Mouse (Mus musculus) limb, embryonic 13.5 days (tissue): ENCODE data around the gene Tstd1. TPM values are rescaled to one million over a fixed set of nuclear protein-coding genes. Genes with fewer than 3 reads are reported as not detected.
A peak's percentile ranks its signal among the peaks of the same experiment; 100 is the strongest.

Source experiments
- ATAC-seq: fragments of 200-750 bp; cut with Nextera tagmentation; 2 replicates; pipeline ENCODE4 v1.8.0; 2017; ENCODE audit warnings: low read depth, moderate number of reproducible peaks, moderate TSS enrichment; ENCODE audit not compliant: low FRiP score
- H3K27ac ChIP-seq: fragments of 300-500 bp; sonication (generic); 2 replicates; pipeline ENCODE4 v1.5.1; 2015; ENCODE audit warnings: inconsistent platforms, mild to moderate bottlenecking, moderate library complexity
- H3K27me3 ChIP-seq: fragments of 300-500 bp; sonication (generic); 2 replicates; pipeline ENCODE4 v1.6.1; 2015; ENCODE audit warnings: mild to moderate bottlenecking, inconsistent platforms
- H3K36me3 ChIP-seq: fragments of 300-500 bp; sonication (generic); 2 replicates; pipeline ENCODE4 v1.6.1; 2015; ENCODE audit warnings: inconsistent platforms, mild to moderate bottlenecking, moderate library complexity
- H3K4me1 ChIP-seq: fragments of 300-500 bp; sonication (generic); 2 replicates; pipeline ENCODE4 v1.6.1; 2015; ENCODE audit warnings: inconsistent platforms
- H3K4me2 ChIP-seq: fragments of 300-500 bp; sonication (generic); replicated peaks from 2 replicates; pipeline ENCODE4 v1.6.1; 2015; ENCODE audit warnings: inconsistent platforms, mild to moderate bottlenecking, moderate library complexity
- H3K4me3 ChIP-seq: fragments of 300-500 bp; sonication (generic); 2 replicates; pipeline ENCODE4 v1.5.1; 2015; ENCODE audit warnings: moderate library complexity, mild to moderate bottlenecking, inconsistent platforms
- H3K9ac ChIP-seq: fragments of 300-500 bp; sonication (generic); 2 replicates; pipeline ENCODE4 v1.6.1; 2015; ENCODE audit warnings: mild to moderate bottlenecking, inconsistent platforms
- H3K9me3 ChIP-seq: fragments of 300-500 bp; sonication (generic); 2 replicates; pipeline ENCODE4 v1.6.1; 2016; ENCODE audit warnings: inconsistent platforms
- WGBS: fragments of 180-500 bp; shearing (Covaris S2); methylation state at CpG from one replicate; pipeline ENCODE4 v1.1.7; 2015; 5-methylcytosine and 5-hydroxymethylcytosine counted together
- polyA plus RNA-seq: library from polyadenylated mRNA; unstranded; fragments of >200 nt; fragmentation: Nextera tagmentation; extraction: Ambion mirVana; gene quantifications from 2 replicates; pipeline ENCODE4 v1.2.1, GENCODE M21; 2015

Tstd1 gene
- polyA plus RNA-seq, 1 experiment from 2014 or later, result 9.0 TPM

DNA sequence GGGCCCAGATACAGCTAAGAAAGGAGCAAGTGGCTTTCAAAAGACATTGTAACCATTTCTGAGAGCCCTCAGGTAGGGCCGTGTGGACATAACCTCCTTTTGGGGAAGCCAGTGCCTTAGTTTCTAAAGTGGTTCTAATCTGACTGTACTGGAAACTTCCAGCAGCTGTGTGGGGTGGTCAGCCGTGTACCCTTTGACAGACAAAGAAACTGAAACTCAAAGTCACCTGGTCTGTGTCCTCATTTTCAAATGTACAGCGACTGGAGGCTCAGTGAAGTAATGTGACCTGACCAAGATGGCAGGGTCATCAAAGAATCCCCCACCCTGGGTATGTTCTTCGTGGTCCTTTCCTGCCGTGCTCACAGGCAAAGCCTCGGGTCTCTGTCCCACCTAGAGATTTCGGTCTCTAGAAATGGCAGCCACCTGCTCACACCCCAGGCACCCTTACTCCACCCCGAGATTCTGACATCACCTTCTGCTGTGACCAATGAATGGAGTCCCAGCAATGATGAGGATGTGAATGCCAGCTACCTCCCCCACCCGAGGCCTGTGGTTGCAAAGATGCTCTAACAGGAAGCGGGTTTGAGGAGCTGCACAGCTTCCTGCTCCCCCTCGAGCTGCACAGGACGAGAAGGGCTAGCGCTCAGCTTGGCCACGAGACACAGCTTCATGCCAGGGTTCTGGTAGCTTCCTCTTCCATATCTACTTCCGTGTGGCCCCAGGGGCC, 30.1 kb upstream of the Tstd1 start, which contains the start of gene Arhgap30:
Gene Arhgap30, plus strand, starts transcription at position 579 of the 727 bp plus-strand sequence.
- ATAC-seq, result no peak
- Histone ChIP-seq H3K4me3 (no peak within 1 kb of the TSS), H3K9ac (no peak within 1 kb of the TSS), H3K27me3 (peaks cover 8% of the 10 kb centered on the region), H3K9me3 (no peaks in the 10 kb centered on the region), H3K36me3 (no peaks in the 10 kb centered on the region), H3K27ac (no peak within 1 kb of the TSS), H3K4me1 (peaks cover 12% of the 10 kb centered on the region), H3K4me2 (no peak within 1 kb of the TSS)
- WGBS, result 78% methylated on average over 15 of the region's 15 CpGs

DNA sequence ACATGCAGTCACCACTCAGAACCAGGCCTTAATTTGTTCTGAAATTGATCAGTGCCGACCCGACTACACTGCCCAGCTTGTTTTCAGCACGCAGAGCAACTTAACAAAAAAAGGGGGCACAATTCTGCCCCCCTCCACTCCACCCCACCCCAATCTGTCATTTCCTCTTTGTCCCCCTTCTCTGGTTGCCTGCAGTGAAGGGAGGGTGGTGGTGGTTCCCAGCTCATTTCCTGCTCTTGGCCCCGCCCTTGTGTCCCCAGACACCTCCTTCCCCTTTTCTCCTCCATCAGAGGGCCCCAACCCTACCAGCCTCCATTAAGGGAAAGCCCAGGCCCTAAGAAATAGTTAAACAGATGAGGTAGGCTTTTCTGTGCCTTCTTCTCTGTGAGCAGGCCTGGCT, 28.6 kb upstream of the Tstd1 start:
- WGBS, result 62% methylated on average over 4 of the region's 4 CpGs
- peaks cover 12% of the 10 kb centered on the region for H3K4me1 ChIP-seq
- H3K27ac ChIP-seq, result no peak overlapping the region
- H3K9me3 ChIP-seq, result no peaks in the 10 kb centered on the region
- no peak overlapping the region for H3K4me2 ChIP-seq
- H3K9ac ChIP-seq, result no peak overlapping the region
- ATAC-seq, result no peak
- H3K36me3 ChIP-seq, result no peaks in the 10 kb centered on the region
- no peak overlapping the region for H3K4me3 ChIP-seq
- no peaks in the 10 kb centered on the region for H3K27me3 ChIP-seq

- no peak overlapping the region for H3K4me3 ChIP-seq
- H3K4me2 ChIP-seq, result no peak overlapping the region
- H3K27ac ChIP-seq, result no peak overlapping the region
- H3K27me3 ChIP-seq, result no peaks in the 10 kb centered on the region
- no peaks in the 10 kb centered on the region for H3K9me3 ChIP-seq
- H3K36me3 ChIP-seq, result no peaks in the 10 kb centered on the region
- no peaks in the 10 kb centered on the region for H3K4me1 ChIP-seq
- H3K9ac ChIP-seq, result no peak overlapping the region
- WGBS, result 69% methylated on average over 4 of the region's 4 CpGs
- ATAC-seq, result no peak
These were observed 16.9 kb upstream of the Tstd1 start for GRCm38 (mm10) chr1:171401821-171402220.

DNA sequence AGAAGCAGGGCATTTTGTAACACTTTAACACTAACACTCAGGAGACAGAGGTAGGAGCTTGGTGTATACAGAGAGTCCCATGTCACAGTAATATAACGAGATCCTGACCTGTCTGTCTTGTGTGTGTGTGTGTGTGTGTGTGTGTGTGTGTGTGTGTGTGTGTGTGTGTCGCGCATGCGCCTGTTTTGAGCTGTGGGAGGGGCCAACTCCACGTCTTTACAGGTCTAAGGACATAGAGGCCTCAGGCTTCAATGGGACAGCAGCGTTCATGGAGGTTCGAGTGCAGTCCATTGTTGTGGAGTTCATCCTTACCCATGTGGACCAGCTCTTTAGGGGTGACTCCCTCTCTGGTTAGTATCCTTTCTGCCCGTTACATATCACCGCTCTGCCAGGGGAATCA, 15.7 kb upstream of the Tstd1 start:
- no peak for ATAC-seq

DNA sequence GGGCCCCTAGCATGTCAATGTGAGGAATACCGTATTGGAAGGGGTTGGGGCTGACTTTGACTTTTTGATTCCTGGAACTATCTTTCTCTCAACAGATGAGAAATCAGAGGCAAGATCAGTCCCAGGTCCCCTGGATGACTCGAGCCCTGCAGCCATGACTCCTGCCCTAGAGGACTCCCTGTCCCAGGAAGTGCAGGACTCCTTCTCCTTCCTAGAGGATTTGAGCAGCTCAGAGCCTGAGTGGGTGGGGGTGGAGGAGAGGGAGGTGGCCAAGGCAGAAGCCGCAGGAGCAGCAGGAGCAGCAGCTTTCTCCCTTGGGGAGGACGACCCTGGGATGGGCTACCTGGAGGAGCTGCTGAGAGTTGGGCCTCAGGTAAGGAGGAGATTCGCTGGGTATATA, 11.4 kb upstream of the Tstd1 start:
- H3K4me3 ChIP-seq, result no peak overlapping the region
- H3K27me3 ChIP-seq, result peaks cover 15% of the 10 kb centered on the region; the same call in 1 of the 2 replicates
- WGBS, result 80% methylated on average over 4 of the region's 5 CpGs
- H3K4me1 ChIP-seq, result no peaks in the 10 kb centered on the region
- ATAC-seq, result no peak
- H3K36me3 ChIP-seq, result no peaks in the 10 kb centered on the region
- no peak overlapping the region for H3K4me2 ChIP-seq
- no peaks in the 10 kb centered on the region for H3K9me3 ChIP-seq
- no peak overlapping the region for H3K27ac ChIP-seq
- H3K9ac ChIP-seq, result no peak overlapping the region

More for the DNA sequence above, 15.7 kb upstream of the Tstd1 start:
- Histone ChIP-seq H3K36me3 (no peaks in the 10 kb centered on the region), H3K4me1 (no peaks in the 10 kb centered on the region), H3K27ac (no peak overlapping the region), H3K4me2 (no peak overlapping the region), H3K27me3 (peaks cover 4% of the 10 kb centered on the region; the same call in 1 of the 2 replicates), H3K9ac (no peak overlapping the region), H3K4me3 (no peak overlapping the region), H3K9me3 (no peaks in the 10 kb centered on the region)
- 72% methylated on average over 9 of the region's 9 CpGs for WGBS

DNA sequence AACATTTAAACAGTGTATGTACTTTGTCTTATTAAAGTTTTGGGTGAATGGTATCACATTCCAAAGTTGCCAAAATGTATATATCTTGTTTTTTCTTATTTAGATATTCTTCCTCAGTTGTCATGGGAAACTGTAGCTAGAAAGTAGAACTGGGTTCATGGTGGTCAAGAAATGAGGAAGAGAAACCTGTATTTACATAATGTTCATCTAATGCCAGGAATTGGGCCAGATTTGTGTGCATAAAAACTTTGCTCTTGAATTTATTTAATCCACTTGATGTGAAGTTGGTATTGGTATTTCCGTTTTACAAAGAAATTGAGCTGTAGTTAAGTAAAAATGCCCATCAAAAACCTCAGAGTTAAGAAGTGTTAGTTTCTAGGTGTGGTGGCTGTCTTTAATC, 8.4 kb upstream of the Tstd1 start:
- Histone ChIP-seq H3K4me1 (peaks cover 14% of the 10 kb centered on the region), H3K4me3 (no peak overlapping the region), H3K9ac (no peak overlapping the region), H3K4me2 (no peak overlapping the region), H3K36me3 (peaks cover 2% of the 10 kb centered on the region), H3K9me3 (no peaks in the 10 kb centered on the region), H3K27ac (no peak overlapping the region), H3K27me3 (peaks cover 15% of the 10 kb centered on the region; the same call in 1 of the 2 replicates)
- WGBS, result 90% methylated on average over 1 of the region's 1 CpGs
- no peak for ATAC-seq

- Histone ChIP-seq H3K27ac (peak within 1 kb of the TSS; percentile 88), H3K4me1 (peaks cover 14% of the 10 kb centered on the region), H3K36me3 (peaks cover 10% of the 10 kb centered on the region), H3K9ac (peak within 1 kb of the TSS; percentile 93), H3K27me3 (peaks cover 15% of the 10 kb centered on the region; the same call in 1 of the 2 replicates), H3K4me3 (peak within 1 kb of the TSS; percentile 94), H3K9me3 (no peaks in the 10 kb centered on the region), H3K4me2 (peak within 1 kb of the TSS; percentile 75)
- ATAC-seq, result peak; percentile 96
- under 1% methylated on average over 36 of the region's 36 CpGs for WGBS
These were observed 7.7 kb upstream of the Tstd1 start, which contains the start of gene Usf1 for GRCm38 (mm10) chr1:171410947-171411484. Usf1 (plus strand) TSS chr1:171411313.

GRCm38 (mm10) chr1:171411492-171411941, 7.2 kb upstream of the Tstd1 start:
- Histone ChIP-seq H3K9ac (peak overlapping the region; percentile 93), H3K36me3 (peaks cover 15% of the 10 kb centered on the region), H3K9me3 (no peaks in the 10 kb centered on the region), H3K27ac (peak overlapping the region; percentile 88), H3K4me2 (peak overlapping the region; percentile 75), H3K27me3 (peaks cover 15% of the 10 kb centered on the region; the same call in 1 of the 2 replicates), H3K4me3 (peak overlapping the region; percentile 94), H3K4me1 (peaks cover 14% of the 10 kb centered on the region)
- ATAC-seq, result peak; percentile 79
- under 1% methylated on average over 38 of the region's 39 CpGs for WGBS

DNA sequence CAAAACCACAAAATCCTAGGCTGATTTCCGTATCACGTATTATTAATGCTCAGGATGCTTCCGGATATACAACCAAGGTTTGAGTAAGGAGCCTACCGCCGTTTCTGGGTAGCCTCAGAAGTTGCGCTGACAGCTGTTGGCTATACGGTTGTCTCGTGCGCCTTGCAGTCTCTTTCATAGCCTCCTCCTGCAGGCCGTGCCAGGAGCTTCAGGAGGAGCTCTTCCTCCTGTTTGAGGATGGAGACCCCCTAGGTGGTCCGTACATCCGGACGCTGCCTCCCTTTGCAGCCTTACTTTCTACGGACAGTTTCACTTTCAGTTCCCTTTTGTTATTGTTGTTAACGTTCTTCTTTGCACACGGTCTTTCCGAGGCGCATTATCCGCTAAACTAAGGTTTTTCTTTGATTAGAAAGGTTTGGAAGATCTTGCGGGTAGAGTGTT, 6.7 kb upstream of the Tstd1 start:
- Histone ChIP-seq H3K27me3 (peaks cover 15% of the 10 kb centered on the region; the same call in 1 of the 2 replicates), H3K4me3 (peak overlapping the region; percentile 94), H3K9ac (peak overlapping the region; percentile 93), H3K36me3 (peaks cover 20% of the 10 kb centered on the region), H3K4me1 (peaks cover 14% of the 10 kb centered on the region), H3K9me3 (no peaks in the 10 kb centered on the region), H3K27ac (peak overlapping the region; percentile 88), H3K4me2 (peak overlapping the region; percentile 75)
- ATAC-seq, result 0 out of 2 replicates have a peak, but pooled peaks have one; percentile 26
- 2% methylated on average over 20 of the region's 20 CpGs for WGBS

- no peak for ATAC-seq
- Histone ChIP-seq H3K4me3 (peak overlapping the region; percentile 94), H3K27ac (peak overlapping the region; percentile 88; the same call in 1 of the 2 replicates), H3K4me1 (peaks cover 14% of the 10 kb centered on the region), H3K4me2 (peak overlapping the region; percentile 75), H3K9me3 (no peaks in the 10 kb centered on the region), H3K9ac (peak overlapping the region; percentile 93), H3K27me3 (peaks cover 11% of the 10 kb centered on the region; the same call in 1 of the 2 replicates), H3K36me3 (peaks cover 24% of the 10 kb centered on the region)
- WGBS, result 49% methylated on average over 3 of the region's 3 CpGs
These were observed 6.2 kb upstream of the Tstd1 start for GRCm38 (mm10) chr1:171412446-171412845.

DNA sequence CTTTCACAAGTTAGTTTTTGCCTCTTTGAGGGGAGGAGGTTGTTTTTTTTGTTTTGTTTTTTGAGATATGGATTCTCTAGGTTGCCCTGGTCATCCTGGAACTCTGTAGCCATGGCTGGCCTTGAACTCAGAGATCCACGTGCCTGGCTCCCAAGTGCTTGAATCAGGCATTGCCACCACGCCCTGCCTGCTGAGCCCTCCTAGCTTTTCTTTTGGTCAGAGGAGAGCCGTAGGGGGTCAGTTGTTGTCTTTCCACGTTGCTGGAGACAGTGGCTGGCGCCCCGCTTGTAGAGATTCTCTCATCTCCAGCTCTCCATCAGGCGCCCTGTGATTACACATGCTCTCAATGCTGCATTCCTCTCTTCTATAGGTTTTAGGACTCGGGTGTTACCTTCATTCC, 5.1 kb upstream of the Tstd1 start:
- H3K36me3 ChIP-seq, result peaks cover 35% of the 10 kb centered on the region
- H3K9ac ChIP-seq, result no peak overlapping the region
- H3K27ac ChIP-seq, result no peak overlapping the region
- H3K4me1 ChIP-seq, result peaks cover 14% of the 10 kb centered on the region
- no peaks in the 10 kb centered on the region for H3K9me3 ChIP-seq
- H3K4me2 ChIP-seq, result no peak overlapping the region
- peaks cover 6% of the 10 kb centered on the region; the same call in 1 of the 2 replicates for H3K27me3 ChIP-seq
- no peak for ATAC-seq
- 83% methylated on average over 8 of the region's 8 CpGs for WGBS
- H3K4me3 ChIP-seq, result no peak overlapping the region

DNA sequence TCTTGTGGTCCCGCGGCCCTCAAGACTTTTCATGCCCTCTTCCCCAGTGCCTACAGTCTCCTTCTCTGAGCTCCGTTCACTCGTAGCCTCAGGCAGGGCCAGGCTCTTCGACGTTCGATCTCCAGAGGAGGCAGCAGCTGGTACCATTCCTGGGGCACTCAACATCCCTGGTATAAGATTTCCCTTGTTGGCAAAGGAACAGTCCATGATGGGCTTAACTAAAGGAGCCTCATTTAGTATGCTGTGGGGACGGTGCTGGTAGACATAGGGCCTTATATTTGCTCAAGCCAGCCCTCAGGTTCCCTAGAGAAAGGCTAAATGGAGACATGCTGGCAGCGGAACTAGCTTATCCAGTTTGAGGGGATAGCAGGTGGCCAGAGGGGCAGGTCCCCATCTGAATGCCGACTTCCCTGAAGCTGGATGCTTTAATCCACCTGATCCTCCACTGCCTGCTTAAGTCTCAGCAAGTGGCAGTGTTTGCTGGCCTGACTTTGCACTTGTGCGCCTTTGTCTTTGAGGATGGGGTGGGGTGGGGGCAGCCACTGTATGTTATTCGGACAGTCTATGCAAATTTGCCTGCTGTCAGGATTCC, 715 bp downstream of the Tstd1 start:
- Histone ChIP-seq H3K36me3 (peaks cover 62% of the 10 kb centered on the region), H3K9ac (no peak overlapping the region)
- ATAC-seq, result no peak

More for the DNA sequence above, 715 bp downstream of the Tstd1 start:
- H3K4me1 ChIP-seq, result no peaks in the 10 kb centered on the region
- 61% methylated on average over 12 of the region's 12 CpGs for WGBS
- H3K4me2 ChIP-seq, result no peak overlapping the region
- H3K27ac ChIP-seq, result no peak overlapping the region
- no peaks in the 10 kb centered on the region for H3K9me3 ChIP-seq
- no peaks in the 10 kb centered on the region for H3K27me3 ChIP-seq
- no peak overlapping the region for H3K4me3 ChIP-seq
